Mouse (Mus musculus): ENCODE results near the gene Carm1. TPM values are rescaled to one million over a fixed set of nuclear protein-coding genes. Genes with fewer than 3 reads are reported as not detected.

Gene Carm1
- polyA plus RNA-seq, 1 experiment from 2014 or later: 78.9 TPM

GRCm38 (mm10) chr9:21558366-21558765 lies 11.7 kb downstream of the Carm1 start:
- DNase-seq (ENCODE audit: low spot score) (no peak), ATAC-seq (ENCODE audit: insufficient number of reproducible peaks, low FRiP score, low TSS enrichment, low read depth) (no peak)
- Histone ChIP-seq H3K27me3 (ENCODE audit: control insufficient read depth, insufficient read depth, low read length) (no peaks in the 10 kb centered on the region), H3K4me2 (ENCODE audit: low read depth, severe bottlenecking) (no peak overlapping the region), H3K27ac (replicated peaks; ENCODE audit: low read depth, low read length) (no peak overlapping the region; the same call in 1 of the 2 replicates), H3K9me3 (ENCODE audit: control insufficient read depth, low read length) (no peaks in the 10 kb centered on the region), H3K4me3 (ENCODE audit: low read depth, low read length) (no peak overlapping the region), H3K4me1 (ENCODE audit: control insufficient read depth, insufficient read depth, low read length) (no peaks in the 10 kb centered on the region), H3K36me3 (ENCODE audit: control insufficient read depth, insufficient read depth, low read length) (no peaks in the 10 kb centered on the region; the same call in 1 of the 2 replicates), H3K9ac (ENCODE audit: low read length) (no peak overlapping the region)
- WGBS: 90% methylated on average over 4 of the region's 4 CpGs

DNA sequence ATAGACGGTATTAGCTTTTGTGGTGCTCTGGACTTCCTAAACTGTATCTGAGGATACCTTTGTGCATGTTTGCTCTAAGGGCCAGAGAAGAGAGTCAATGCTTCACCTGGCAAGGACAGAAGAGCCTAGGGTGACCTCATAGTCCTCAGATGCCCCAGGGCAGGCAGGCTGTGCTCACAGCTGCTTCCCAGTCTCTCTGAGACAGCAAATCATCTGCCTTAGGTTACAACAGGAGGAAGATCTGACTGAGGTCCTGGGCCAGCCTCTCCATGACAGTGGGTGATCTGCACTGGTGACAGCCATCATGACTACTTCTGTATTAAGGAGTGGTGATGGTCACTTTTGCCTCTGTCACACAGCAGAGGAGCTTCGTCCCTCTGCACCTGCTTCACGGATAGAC lies 12.5 kb downstream of the Carm1 start:
- no peaks in the 10 kb centered on the region; the same call in 1 of the 2 replicates for H3K36me3 ChIP-seq (ENCODE audit: control insufficient read depth, insufficient read depth, low read length)
- no peaks in the 10 kb centered on the region for H3K4me1 ChIP-seq (ENCODE audit: control insufficient read depth, insufficient read depth, low read length)
- no peak overlapping the region for H3K9ac ChIP-seq (ENCODE audit: low read length)
- ATAC-seq (ENCODE audit: insufficient number of reproducible peaks, low FRiP score, low TSS enrichment, low read depth) (no peak), DNase-seq (ENCODE audit: low spot score) (no peak)
- H3K27me3 ChIP-seq (ENCODE audit: control insufficient read depth, insufficient read depth, low read length): no peaks in the 10 kb centered on the region
- 92% methylated on average over 3 of the region's 3 CpGs for WGBS
- H3K4me3 ChIP-seq (ENCODE audit: low read depth, low read length): no peak overlapping the region
- no peaks in the 10 kb centered on the region for H3K9me3 ChIP-seq (ENCODE audit: control insufficient read depth, low read length)
- H3K4me2 ChIP-seq (ENCODE audit: low read depth, severe bottlenecking): no peak overlapping the region
- H3K27ac ChIP-seq (replicated peaks; ENCODE audit: low read depth, low read length): no peak overlapping the region

- Histone ChIP-seq H3K27ac (replicated peaks; ENCODE audit: low read depth, low read length) (no peak overlapping the region), H3K4me2 (ENCODE audit: low read depth, severe bottlenecking) (no peak overlapping the region), H3K36me3 (ENCODE audit: control insufficient read depth, insufficient read depth, low read length) (peaks cover 6% of the 10 kb centered on the region), H3K9ac (ENCODE audit: low read length) (no peak overlapping the region), H3K4me3 (ENCODE audit: low read depth, low read length) (no peak overlapping the region), H3K4me1 (ENCODE audit: control insufficient read depth, insufficient read depth, low read length) (no peaks in the 10 kb centered on the region), H3K27me3 (ENCODE audit: control insufficient read depth, insufficient read depth, low read length) (no peaks in the 10 kb centered on the region), H3K9me3 (ENCODE audit: control insufficient read depth, low read length) (no peaks in the 10 kb centered on the region)
- DNase-seq (ENCODE audit: low spot score) (no peak), ATAC-seq (ENCODE audit: insufficient number of reproducible peaks, low FRiP score, low TSS enrichment, low read depth) (no peak)
- WGBS: 78% methylated on average over 1 of the region's 1 CpGs
These were observed 17.7 kb downstream of the Carm1 start for GRCm38 (mm10) chr9:21564420-21564819.

DNA sequence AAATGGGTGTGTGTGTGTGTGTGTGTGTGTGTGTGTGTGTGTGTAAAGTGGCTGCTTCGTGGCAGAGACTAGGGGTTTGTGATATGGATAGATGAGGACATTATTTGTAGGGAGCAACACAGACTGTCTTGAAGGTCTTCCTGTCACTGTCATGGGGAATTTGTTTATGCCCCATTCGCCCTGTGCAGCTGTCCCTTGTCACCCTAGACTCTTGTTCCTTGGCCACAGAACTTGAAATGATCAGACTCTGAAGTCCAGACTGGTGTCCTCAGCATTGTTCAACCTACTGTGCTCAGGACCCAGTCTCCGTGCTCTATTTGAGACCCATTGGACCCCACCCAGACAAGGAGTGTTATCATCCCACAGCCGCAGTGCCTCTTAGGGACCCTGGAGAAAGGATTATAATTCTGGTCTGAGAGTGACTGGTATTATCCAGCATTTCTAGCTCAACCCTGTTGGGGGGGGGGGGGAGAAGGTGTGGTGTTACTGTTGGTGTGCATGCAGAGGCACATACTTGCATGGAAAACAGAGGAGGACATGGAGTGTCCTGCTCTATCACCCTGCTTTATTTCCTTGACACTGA lies 18.4 kb downstream of the Carm1 start:
- no peak overlapping the region for H3K4me3 ChIP-seq (ENCODE audit: low read depth, low read length)
- no peak overlapping the region for H3K4me2 ChIP-seq (ENCODE audit: low read depth, severe bottlenecking)
- 94% methylated on average over 4 of the region's 4 CpGs for WGBS
- H3K27ac ChIP-seq (replicated peaks; ENCODE audit: low read depth, low read length): no peak overlapping the region
- no peak overlapping the region for H3K9ac ChIP-seq (ENCODE audit: low read length)
- no peaks in the 10 kb centered on the region for H3K4me1 ChIP-seq (ENCODE audit: control insufficient read depth, insufficient read depth, low read length)
- no peaks in the 10 kb centered on the region for H3K27me3 ChIP-seq (ENCODE audit: control insufficient read depth, insufficient read depth, low read length)
- DNase-seq (ENCODE audit: low spot score) (no peak), ATAC-seq (ENCODE audit: insufficient number of reproducible peaks, low FRiP score, low TSS enrichment, low read depth) (no peak)
- H3K36me3 ChIP-seq (ENCODE audit: control insufficient read depth, insufficient read depth, low read length): peaks cover 6% of the 10 kb centered on the region
- no peaks in the 10 kb centered on the region for H3K9me3 ChIP-seq (ENCODE audit: control insufficient read depth, low read length)

DNA sequence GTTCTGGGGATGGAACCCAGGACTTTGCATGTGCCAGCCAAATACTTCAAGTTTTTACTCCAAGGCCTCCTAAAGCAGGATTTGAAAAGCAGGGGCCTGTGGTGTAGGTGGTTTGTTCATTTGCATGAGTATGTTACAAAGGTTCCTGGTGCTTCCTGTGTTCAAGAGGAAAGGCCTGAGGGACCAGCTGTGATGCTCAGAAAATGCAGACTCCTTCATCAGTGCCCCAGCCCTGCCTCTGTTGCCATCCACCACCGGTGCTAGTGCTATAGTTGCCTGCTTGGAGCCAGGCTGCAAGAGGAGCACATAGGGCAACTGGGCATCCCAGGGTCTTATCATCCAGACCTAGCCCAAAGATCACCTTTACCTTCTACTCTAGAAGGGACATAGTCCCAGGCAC lies 19.8 kb downstream of the Carm1 start:
- no peak overlapping the region for H3K27ac ChIP-seq (replicated peaks; ENCODE audit: low read depth, low read length)
- 89% methylated on average over 1 of the region's 1 CpGs for WGBS
- H3K9ac ChIP-seq (ENCODE audit: low read length): no peak overlapping the region
- no peaks in the 10 kb centered on the region for H3K4me1 ChIP-seq (ENCODE audit: control insufficient read depth, insufficient read depth, low read length)
- no peak overlapping the region for H3K4me2 ChIP-seq (ENCODE audit: low read depth, severe bottlenecking)
- peaks cover 12% of the 10 kb centered on the region for H3K36me3 ChIP-seq (ENCODE audit: control insufficient read depth, insufficient read depth, low read length)
- H3K4me3 ChIP-seq (ENCODE audit: low read depth, low read length): no peak overlapping the region
- ATAC-seq (ENCODE audit: insufficient number of reproducible peaks, low FRiP score, low TSS enrichment, low read depth): no peak
- no peaks in the 10 kb centered on the region for H3K9me3 ChIP-seq (ENCODE audit: control insufficient read depth, low read length)
- no peaks in the 10 kb centered on the region for H3K27me3 ChIP-seq (ENCODE audit: control insufficient read depth, insufficient read depth, low read length)
- DNase-seq (ENCODE audit: low spot score): no peak

- Histone ChIP-seq H3K9ac (ENCODE audit: low read length) (no peak overlapping the region), H3K9me3 (ENCODE audit: control insufficient read depth, low read length) (no peaks in the 10 kb centered on the region), H3K4me2 (ENCODE audit: low read depth, severe bottlenecking) (no peak overlapping the region), H3K36me3 (ENCODE audit: control insufficient read depth, insufficient read depth, low read length) (peaks cover 12% of the 10 kb centered on the region), H3K27me3 (ENCODE audit: control insufficient read depth, insufficient read depth, low read length) (no peaks in the 10 kb centered on the region), H3K4me1 (ENCODE audit: control insufficient read depth, insufficient read depth, low read length) (no peaks in the 10 kb centered on the region), H3K27ac (replicated peaks; ENCODE audit: low read depth, low read length) (no peak overlapping the region), H3K4me3 (ENCODE audit: low read depth, low read length) (no peak overlapping the region)
- ATAC-seq (ENCODE audit: insufficient number of reproducible peaks, low FRiP score, low TSS enrichment, low read depth) (no peak), DNase-seq (ENCODE audit: low spot score) (no peak)
- WGBS: 88% methylated on average over 2 of the region's 2 CpGs
These were observed 20.4 kb downstream of the Carm1 start for GRCm38 (mm10) chr9:21567051-21567450.

DNA sequence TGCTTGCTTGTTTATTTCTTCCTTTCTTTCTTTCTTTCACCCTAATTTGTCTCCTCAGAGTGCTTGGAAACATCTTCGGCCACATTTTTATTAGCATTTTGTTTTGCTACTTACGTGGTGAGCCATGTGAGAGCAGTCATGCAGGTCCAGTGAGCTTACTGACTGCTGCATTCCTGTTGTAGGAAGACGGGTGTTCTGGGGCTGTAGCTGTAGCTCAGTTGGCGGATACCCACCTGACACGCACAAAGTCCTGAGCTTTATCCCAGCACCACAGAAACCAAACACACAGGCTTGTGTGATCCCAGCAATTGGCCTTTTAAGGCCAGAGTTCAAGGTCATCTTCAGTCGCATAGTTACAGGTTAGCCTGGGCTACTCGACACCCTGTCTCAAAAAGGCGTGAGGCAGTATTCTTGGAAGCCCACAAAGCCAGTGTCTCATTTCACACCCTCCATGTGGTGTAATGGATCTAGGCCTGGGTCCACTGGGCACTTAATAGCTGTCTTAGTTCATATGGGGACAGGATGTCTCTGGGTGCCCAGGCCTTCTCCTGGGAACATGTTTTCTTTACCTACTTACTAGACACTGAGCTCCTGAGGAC lies 22.1 kb downstream of the Carm1 start:
- Histone ChIP-seq H3K4me2 (ENCODE audit: low read depth, severe bottlenecking) (no peak overlapping the region), H3K9me3 (ENCODE audit: control insufficient read depth, low read length) (no peaks in the 10 kb centered on the region), H3K9ac (ENCODE audit: low read length) (no peak overlapping the region), H3K27ac (replicated peaks; ENCODE audit: low read depth, low read length) (no peak overlapping the region), H3K36me3 (ENCODE audit: control insufficient read depth, insufficient read depth, low read length) (peaks cover 16% of the 10 kb centered on the region), H3K27me3 (ENCODE audit: control insufficient read depth, insufficient read depth, low read length) (no peaks in the 10 kb centered on the region), H3K4me3 (ENCODE audit: low read depth, low read length) (no peak overlapping the region), H3K4me1 (ENCODE audit: control insufficient read depth, insufficient read depth, low read length) (no peaks in the 10 kb centered on the region)
- ATAC-seq (ENCODE audit: insufficient number of reproducible peaks, low FRiP score, low TSS enrichment, low read depth) (no peak), DNase-seq (ENCODE audit: low spot score) (no peak)
- WGBS: 89% methylated on average over 8 of the region's 8 CpGs

- DNase-seq (ENCODE audit: low spot score) (no peak), ATAC-seq (ENCODE audit: insufficient number of reproducible peaks, low FRiP score, low TSS enrichment, low read depth) (no peak)
- Histone ChIP-seq H3K36me3 (ENCODE audit: control insufficient read depth, insufficient read depth, low read length) (peaks cover 33% of the 10 kb centered on the region), H3K4me3 (ENCODE audit: low read depth, low read length) (no peak overlapping the region), H3K27me3 (ENCODE audit: control insufficient read depth, insufficient read depth, low read length) (no peaks in the 10 kb centered on the region), H3K9ac (ENCODE audit: low read length) (no peak overlapping the region), H3K4me2 (ENCODE audit: low read depth, severe bottlenecking) (no peak overlapping the region), H3K4me1 (ENCODE audit: control insufficient read depth, insufficient read depth, low read length) (no peaks in the 10 kb centered on the region), H3K9me3 (ENCODE audit: control insufficient read depth, low read length) (no peaks in the 10 kb centered on the region), H3K27ac (replicated peaks; ENCODE audit: low read depth, low read length) (no peak overlapping the region)
- WGBS: 93% methylated on average over 8 of the region's 8 CpGs
These were observed 27.5 kb downstream of the Carm1 start for GRCm38 (mm10) chr9:21574012-21574801.

All from limb, embryonic 11.5 days (tissue).